Mouse (Mus musculus): Measurements from ENCODE around the gene Tes3-ps.

The Tes3-ps gene

GRCm38 (mm10) chr13:49492376-49493368, at the start of gene Tes3-ps:
TSS of gene Tes3-ps (plus strand) at chr13:49493318.
- no peak for DNase-seq (ENCODE audit: low spot score)

GRCm38 (mm10) chr13:49444451-49444850, 48.7 kb upstream of the Tes3-ps start:
- DNase-seq (ENCODE audit: low spot score) = no peak

GRCm38 (mm10) chr13:49449318-49449749, 43.8 kb upstream of the Tes3-ps start:
- peak; percentile 47 for DNase-seq (ENCODE audit: low spot score)

GRCm38 (mm10) chr13:49460276-49460675, 32.8 kb upstream of the Tes3-ps start:
- no peak for DNase-seq (ENCODE audit: low spot score)

- DNase-seq (ENCODE audit: low spot score) = no peak
Measured at GRCm38 (mm10) chr13:49460692-49461414, 32.3 kb upstream of the Tes3-ps start.

GRCm38 (mm10) chr13:49461458-49462132, 31.5 kb upstream of the Tes3-ps start:
- no peak for DNase-seq (ENCODE audit: low spot score)

GRCm38 (mm10) chr13:49462921-49463320, 30.2 kb upstream of the Tes3-ps start:
- DNase-seq (ENCODE audit: low spot score) = no peak

GRCm38 (mm10) chr13:49465875-49466274, 27.2 kb upstream of the Tes3-ps start:
- DNase-seq (ENCODE audit: low spot score) = no peak

- no peak for DNase-seq (ENCODE audit: low spot score)
Measured at GRCm38 (mm10) chr13:49466393-49467075, 26.6 kb upstream of the Tes3-ps start.

- no peak for DNase-seq (ENCODE audit: low spot score)
Measured at GRCm38 (mm10) chr13:49467585-49467984, 25.5 kb upstream of the Tes3-ps start.

- no peak for DNase-seq (ENCODE audit: low spot score)
Measured at GRCm38 (mm10) chr13:49469002-49469401, 24.1 kb upstream of the Tes3-ps start.

GRCm38 (mm10) chr13:49470319-49470718, 22.8 kb upstream of the Tes3-ps start:
- DNase-seq (ENCODE audit: low spot score) = no peak

- DNase-seq (ENCODE audit: low spot score) = no peak
Measured at GRCm38 (mm10) chr13:49470806-49471205, 22.3 kb upstream of the Tes3-ps start.

GRCm38 (mm10) chr13:49471981-49472675, 21.0 kb upstream of the Tes3-ps start:
- DNase-seq (ENCODE audit: low spot score) = no peak

- DNase-seq (ENCODE audit: low spot score) = no peak
Measured at GRCm38 (mm10) chr13:49472676-49473005, 20.5 kb upstream of the Tes3-ps start.

GRCm38 (mm10) chr13:49477887-49478286, 15.2 kb upstream of the Tes3-ps start:
- no peak for DNase-seq (ENCODE audit: low spot score)

- no peak for DNase-seq (ENCODE audit: low spot score)
Measured at GRCm38 (mm10) chr13:49478851-49479374, 14.2 kb upstream of the Tes3-ps start.

GRCm38 (mm10) chr13:49479399-49479798, 13.7 kb upstream of the Tes3-ps start:
- DNase-seq (ENCODE audit: low spot score) = no peak

- no peak for DNase-seq (ENCODE audit: low spot score)
Measured at GRCm38 (mm10) chr13:49480057-49480456, 13.1 kb upstream of the Tes3-ps start.

GRCm38 (mm10) chr13:49480551-49480950, 12.6 kb upstream of the Tes3-ps start:
- DNase-seq (ENCODE audit: low spot score) = no peak

- no peak for DNase-seq (ENCODE audit: low spot score)
Measured at GRCm38 (mm10) chr13:49485388-49485787, 7.7 kb upstream of the Tes3-ps start.
